Mouse (Mus musculus) intestine, postnatal 0 days (tissue): ENCODE data around the gene Slc25a10. TPM values are rescaled to one million over a fixed set of nuclear protein-coding genes. Genes with fewer than 3 reads are reported as not detected.

Experiments
- ATAC-seq: fragments of 200-750 bp; cut with Nextera tagmentation; 2 replicates; pipeline ENCODE4 v1.8.0; 2017; ENCODE audit warnings: mild to moderate bottlenecking, moderate TSS enrichment, moderate library complexity
- H3K27ac ChIP-seq: fragments of 300-500 bp; sonication (generic); 2 replicates; pipeline ENCODE4 v1.5.1; 2014; ENCODE audit warnings: mild to moderate bottlenecking, low read depth, low read length, moderate library complexity
- H3K27me3 ChIP-seq: fragments of 300-500 bp; sonication (generic); replicated peaks from 2 replicates; pipeline ENCODE4 v1.6.1; 2014; ENCODE audit warnings: low read length, mixed read lengths; ENCODE audit not compliant: control insufficient read depth, insufficient read depth
- H3K36me3 ChIP-seq: fragments of 300-500 bp; sonication (generic); 2 replicates; pipeline ENCODE4 v1.6.1; 2014; ENCODE audit warnings: mild to moderate bottlenecking, moderate library complexity; ENCODE audit not compliant: control insufficient read depth, insufficient read depth
- H3K4me1 ChIP-seq: fragments of 300-500 bp; sonication (generic); replicated peaks from 2 replicates; pipeline ENCODE4 v1.6.1; 2014; ENCODE audit warnings: antibody characterized with exemption, low read length, mixed read lengths; ENCODE audit not compliant: control insufficient read depth, insufficient read depth
- H3K4me2 ChIP-seq: fragments of 300-500 bp; sonication (generic); replicated peaks from 2 replicates; pipeline ENCODE4 v1.6.1; 2014; ENCODE audit warnings: low read depth, mild to moderate bottlenecking, moderate library complexity
- H3K4me3 ChIP-seq: fragments of 300-500 bp; sonication (generic); 2 replicates; pipeline ENCODE4 v1.5.1; 2014; ENCODE audit warnings: low read depth, low read length
- H3K9ac ChIP-seq: fragments of 300-500 bp; sonication (generic); 2 replicates; pipeline ENCODE4 v1.6.1; 2014; ENCODE audit warnings: mild to moderate bottlenecking, low read depth, low read length
- H3K9me3 ChIP-seq: fragments of 300-500 bp; sonication (generic); 2 replicates; pipeline ENCODE4 v1.6.1; 2016; ENCODE audit warnings: mixed run types; ENCODE audit not compliant: control insufficient read depth
- CTCF ChIP-seq: sonication (generic); IDR thresholded peaks from 2 replicates; pipeline ENCODE4 v1.5.1; 2016; ENCODE audit warnings: low read depth, mild to moderate bottlenecking, control low read depth, antibody characterized with exemption, moderate library complexity
- WGBS: fragments of 180-500 bp; shearing (Covaris S2); extraction: QIAGEN DNeasy Blood & Tissue Kit; methylation state at CpG from one replicate; pipeline ENCODE4 v1.1.7; 2014; 5-methylcytosine and 5-hydroxymethylcytosine counted together
- polyA plus RNA-seq: library from polyadenylated mRNA; unstranded; fragments of >200 nt; fragmentation: Nextera tagmentation; extraction: Ambion mirVana; gene quantifications from 2 replicates; pipeline ENCODE4 v1.2.1, GENCODE M21; 2015

Gene Slc25a10
- polyA plus RNA-seq, 1 experiment from 2014 or later: 139 TPM

GRCm38 (mm10) chr11:120490291-120491046, 1.2 kb upstream of the Slc25a10 start:
- Histone ChIP-seq H3K4me1 (peaks cover 25% of the 10 kb centered on the region), H3K4me3 (no peak overlapping the region)

GRCm38 (mm10) chr11:120492024-120492877, 611 bp downstream of the Slc25a10 start:
- H3K27ac ChIP-seq: peak overlapping the region; percentile 94
- peaks cover 48% of the 10 kb centered on the region for H3K36me3 ChIP-seq
- no peaks in the 10 kb centered on the region for H3K9me3 ChIP-seq
- peak overlapping the region; percentile 83 for H3K9ac ChIP-seq
- WGBS: 1% methylated on average over 46 of the region's 48 CpGs
- peak; percentile 72 for TF ChIP-seq CTCF
- H3K27me3 ChIP-seq: no peaks in the 10 kb centered on the region
- peak overlapping the region; percentile 97 for H3K4me2 ChIP-seq
- H3K4me1 ChIP-seq: peaks cover 25% of the 10 kb centered on the region
- H3K4me3 ChIP-seq: peak overlapping the region; percentile 92
- peak; percentile 23; the same call in 1 of the 2 replicates for ATAC-seq

More at GRCm38 (mm10) chr11:120490291-120491046, 1.2 kb upstream of the Slc25a10 start:
- peak overlapping the region; percentile 94 for H3K27ac ChIP-seq
- no peak overlapping the region for H3K9ac ChIP-seq
- 39% methylated on average over 4 of the region's 4 CpGs for WGBS
- no peaks in the 10 kb centered on the region for H3K9me3 ChIP-seq
- no peak for ATAC-seq
- H3K27me3 ChIP-seq: no peaks in the 10 kb centered on the region
- peak; percentile 34 for TF ChIP-seq CTCF
- peaks cover 41% of the 10 kb centered on the region for H3K36me3 ChIP-seq
- peak overlapping the region; percentile 97; the same call in 1 of the 2 replicates for H3K4me2 ChIP-seq

GRCm38 (mm10) chr11:120492878-120493203, 1.2 kb downstream of the Slc25a10 start:
- WGBS: 20% methylated on average over 3 of the region's 3 CpGs
- H3K9me3 ChIP-seq: no peaks in the 10 kb centered on the region

GRCm38 (mm10) chr11:120493351-120493750, 1.7 kb downstream of the Slc25a10 start:
- 21% methylated on average over 3 of the region's 3 CpGs for WGBS
- Histone ChIP-seq H3K9ac (peak overlapping the region; percentile 83), H3K9me3 (no peaks in the 10 kb centered on the region), H3K4me1 (peaks cover 25% of the 10 kb centered on the region), H3K4me2 (peak overlapping the region; percentile 97), H3K27me3 (no peaks in the 10 kb centered on the region), H3K36me3 (peaks cover 48% of the 10 kb centered on the region), H3K27ac (peak overlapping the region; percentile 94; the same call in 1 of the 2 replicates), H3K4me3 (peak overlapping the region; percentile 92)
- no peak for TF ChIP-seq CTCF
- ATAC-seq: no peak

More at GRCm38 (mm10) chr11:120492878-120493203, 1.2 kb downstream of the Slc25a10 start:
- H3K36me3 ChIP-seq: peaks cover 48% of the 10 kb centered on the region
- peak overlapping the region; percentile 94 for H3K27ac ChIP-seq
- peak overlapping the region; percentile 83 for H3K9ac ChIP-seq
- no peaks in the 10 kb centered on the region for H3K27me3 ChIP-seq
- ATAC-seq: no peak
- peaks cover 25% of the 10 kb centered on the region for H3K4me1 ChIP-seq
- H3K4me2 ChIP-seq: peak overlapping the region; percentile 97
- no peak for TF ChIP-seq CTCF
- peak overlapping the region; percentile 92 for H3K4me3 ChIP-seq

- no peaks in the 10 kb centered on the region for H3K27me3 ChIP-seq
- no peak overlapping the region for H3K9ac ChIP-seq
- peak overlapping the region; percentile 97 for H3K4me2 ChIP-seq
- H3K27ac ChIP-seq: no peak overlapping the region
- 73% methylated on average over 3 of the region's 3 CpGs for WGBS
- TF ChIP-seq CTCF: no peak
- no peaks in the 10 kb centered on the region for H3K9me3 ChIP-seq
- peaks cover 25% of the 10 kb centered on the region for H3K4me1 ChIP-seq
- H3K4me3 ChIP-seq: no peak overlapping the region
- no peak for ATAC-seq
- peaks cover 50% of the 10 kb centered on the region for H3K36me3 ChIP-seq
These were observed 2.3 kb downstream of the Slc25a10 start for GRCm38 (mm10) chr11:120493911-120494310.

GRCm38 (mm10) chr11:120497436-120497835, 5.8 kb downstream of the Slc25a10 start:
- H3K4me1 ChIP-seq: 0 out of 2 replicates have a peak, but pooled peaks cover 7% of the 10 kb centered on the region
- no peak overlapping the region for H3K27ac ChIP-seq
- ATAC-seq: no peak
- H3K36me3 ChIP-seq: peaks cover 51% of the 10 kb centered on the region
- H3K4me2 ChIP-seq: no peak overlapping the region
- no peaks in the 10 kb centered on the region for H3K9me3 ChIP-seq
- TF ChIP-seq CTCF: no peak
- no peak overlapping the region for H3K4me3 ChIP-seq
- WGBS: 90% methylated on average over 3 of the region's 3 CpGs
- no peak overlapping the region for H3K9ac ChIP-seq
- H3K27me3 ChIP-seq: no peaks in the 10 kb centered on the region
